In the genomic region with DNA sequence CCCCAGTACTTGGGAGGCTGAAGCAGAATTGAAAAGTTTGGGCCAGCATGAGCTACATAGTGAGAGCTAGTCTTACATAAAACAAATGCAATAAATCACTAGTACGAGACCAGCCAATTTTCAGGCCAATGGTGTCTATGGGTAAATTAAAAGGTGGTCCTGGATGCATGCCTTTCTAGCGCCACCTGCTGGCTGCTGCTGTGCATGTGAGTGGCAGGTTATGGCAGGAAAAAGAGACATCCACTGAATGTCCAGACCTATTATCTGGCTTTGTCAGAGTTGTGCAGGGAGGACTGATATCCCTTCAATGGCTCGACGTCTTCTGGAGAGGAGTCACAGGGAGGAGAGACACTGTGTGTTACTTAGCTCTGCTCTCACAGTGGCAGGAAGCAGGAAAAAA, we compare ENCODE assay signal across 8 mouse cellular contexts. TPM values are rescaled to one million over a fixed set of nuclear protein-coding genes. Genes with fewer than 3 reads are reported as not detected.
A peak's percentile ranks its signal among the peaks of the same experiment; 100 is the strongest.
DNase-seq lines count a peak whose midpoint lies in the region; ATAC-seq and TF ChIP-seq lines count a peak whose summit lies in the region.

No protein-coding gene starts in this region.

- under 1% methylated on average over 4 of the region's 4 CpGs for WGBS in bone marrow, adult 2 months
- WGBS in heart, embryonic 12.5 days = 5% methylated on average over 4 of the region's 4 CpGs
- WGBS in liver, embryonic 13.5 days (ENCODE audit: insufficient replicate concordance) = under 1% methylated on average over 4 of the region's 4 CpGs
- 2% methylated on average over 4 of the region's 4 CpGs for WGBS in stomach, embryonic 14.5 days

- no peak overlapping the region for H3K4me3 ChIP-seq in bone marrow, adult 2 months (replicated peaks; ENCODE audit: control insufficient read depth, low read depth, low read length)
- H3K4me3 ChIP-seq in heart, embryonic 12.5 days = no peak overlapping the region
- H3K4me3 ChIP-seq in liver, embryonic 13.5 days (replicated peaks) = no peak overlapping the region
- H3K4me3 ChIP-seq in stomach, embryonic 14.5 days (ENCODE audit: low read depth, low read length) = no peak overlapping the region

- TF ChIP-seq POLR2A in bone marrow, adult 2 months (IDR thresholded peaks at IDR 0.05; ENCODE audit: borderline replicate concordance, control insufficient read depth, low read depth, low read length) = no peak

- no peaks in the 10 kb centered on the region for H3K9me3 ChIP-seq in heart, embryonic 12.5 days (replicated peaks)
- H3K9me3 ChIP-seq in liver, embryonic 13.5 days (replicated peaks) = no peaks in the 10 kb centered on the region
- no peaks in the 10 kb centered on the region for H3K9me3 ChIP-seq in stomach, embryonic 14.5 days (ENCODE audit: control insufficient read depth, low read depth, low read length)

- no peak overlapping the region for H3K9ac ChIP-seq in heart, embryonic 12.5 days
- H3K9ac ChIP-seq in liver, embryonic 13.5 days = no peak overlapping the region
- no peak overlapping the region for H3K9ac ChIP-seq in stomach, embryonic 14.5 days (replicated peaks; ENCODE audit: low read depth, low read length)

- no peaks in the 10 kb centered on the region for H3K27me3 ChIP-seq in heart, embryonic 12.5 days (replicated peaks)
- no peaks in the 10 kb centered on the region for H3K27me3 ChIP-seq in liver, embryonic 13.5 days
- H3K27me3 ChIP-seq in stomach, embryonic 14.5 days (ENCODE audit: control insufficient read depth, insufficient read depth, low read length) = no peaks in the 10 kb centered on the region

- ATAC-seq in erythroblast, adult 5-6 weeks (replicated peaks; ENCODE audit: low FRiP score, poor library complexity, severe bottlenecking) = peak; percentile 84
- peak; percentile 40; the same call in 1 of the 2 replicates for ATAC-seq in heart, embryonic 12.5 days (ENCODE audit: insufficient number of reproducible peaks, low FRiP score)
- ATAC-seq in liver, embryonic 13.5 days (ENCODE audit: low read depth) = peak; percentile 74
- 0 out of 2 replicates have a peak, but pooled peaks have one; percentile 19 for ATAC-seq in stomach, embryonic 14.5 days (ENCODE audit: insufficient number of reproducible peaks, insufficient read depth, low FRiP score, low read depth)

- DNase-seq in A20 (ENCODE audit: low read depth, low spot score) = peak; percentile 82
- DNase-seq in kidney, postnatal 10 days = peak; percentile 94
- peak; percentile 70 for DNase-seq in liver, embryonic 13.5 days
- peak; percentile 91 for DNase-seq in neural tube, embryonic 10.5 days (ENCODE audit: extremely low spot score, low spot score)

- TF ChIP-seq CTCF in bone marrow, adult 2 months (IDR thresholded peaks at IDR 0.05; ENCODE audit: control insufficient read depth, insufficient read depth, low read length) = peak; percentile 98

- H3K36me3 ChIP-seq in heart, embryonic 12.5 days = peaks cover 25% of the 10 kb centered on the region
- peaks cover 30% of the 10 kb centered on the region for H3K36me3 ChIP-seq in liver, embryonic 13.5 days
- H3K36me3 ChIP-seq in stomach, embryonic 14.5 days (ENCODE audit: control insufficient read depth, insufficient read depth, low read length) = peaks cover 21% of the 10 kb centered on the region

- no peak overlapping the region for H3K4me2 ChIP-seq in heart, embryonic 12.5 days
- no peak overlapping the region for H3K4me2 ChIP-seq in liver, embryonic 13.5 days
- no peak overlapping the region for H3K4me2 ChIP-seq in stomach, embryonic 14.5 days (replicated peaks; ENCODE audit: low read depth, low read length)

- H3K4me1 ChIP-seq in bone marrow, adult 2 months (ENCODE audit: control insufficient read depth, insufficient read depth, low read length) = peaks cover 1% of the 10 kb centered on the region; the same call in 1 of the 2 replicates
- peaks cover 24% of the 10 kb centered on the region for H3K4me1 ChIP-seq in heart, embryonic 12.5 days (replicated peaks)
- peaks cover 32% of the 10 kb centered on the region for H3K4me1 ChIP-seq in liver, embryonic 13.5 days (replicated peaks)
- H3K4me1 ChIP-seq in stomach, embryonic 14.5 days (ENCODE audit: control insufficient read depth, insufficient read depth, low read length) = no peaks in the 10 kb centered on the region

- no peak overlapping the region for H3K27ac ChIP-seq in bone marrow, adult 2 months (ENCODE audit: control insufficient read depth, insufficient read depth, low read depth, low read length, poor library complexity)
- no peak overlapping the region for H3K27ac ChIP-seq in heart, embryonic 12.5 days (ENCODE audit: poor library complexity, severe bottlenecking)
- H3K27ac ChIP-seq in liver, embryonic 13.5 days = no peak overlapping the region
- no peak overlapping the region for H3K27ac ChIP-seq in stomach, embryonic 14.5 days (ENCODE audit: low read length)

RNA-seq across cellular contexts. Expression of gene Cct5, which starts 15.1 kb away (rescaled TPM):
- polyA plus RNA-seq in bone marrow, adult 2 months (2011; ENCODE audit: insufficient read depth, insufficient read length, low replicate concordance, missing spikeins) = 104 and 152 TPM in 2 replicates
- total RNA-seq in erythroblast, adult 5-6 weeks (2015; ENCODE audit: low replicate concordance) = 78.2 and 109 TPM in 2 replicates
- 91.2 and 109 TPM in 2 replicates for total RNA-seq in erythroblast, adult 5-6 weeks (2017; ENCODE audit: low replicate concordance)
- polyA plus RNA-seq in heart, embryonic 12.5 days (2016; fragmentation: Nextera tagmentation; extraction: Ambion mirVana) = 397 and 401 TPM in 2 replicates
- polyA plus RNA-seq in liver, embryonic 13.5 days (2015; fragmentation: Nextera tagmentation; extraction: Ambion mirVana) = 409 and 450 TPM in 2 replicates
- 533 and 552 TPM in 2 replicates for polyA plus RNA-seq in stomach, embryonic 14.5 days (2014; fragmentation: Nextera tagmentation; extraction: Ambion mirVana)

RNA-seq across cellular contexts. Expression of gene Fam173b, which starts 15.1 kb away (rescaled TPM):
- 15.2 and 17.7 TPM in 2 replicates for polyA plus RNA-seq in bone marrow, adult 2 months (2011; ENCODE audit: insufficient read depth, insufficient read length, low replicate concordance, missing spikeins)
- 5.4 and 6.5 TPM in 2 replicates for total RNA-seq in erythroblast, adult 5-6 weeks (2015; ENCODE audit: low replicate concordance)
- 2.1 and 2.4 TPM in 2 replicates for total RNA-seq in erythroblast, adult 5-6 weeks (2017; ENCODE audit: low replicate concordance)
- 12.7 TPM in 2 replicates for polyA plus RNA-seq in heart, embryonic 12.5 days (2016; fragmentation: Nextera tagmentation; extraction: Ambion mirVana)
- polyA plus RNA-seq in liver, embryonic 13.5 days (2015; fragmentation: Nextera tagmentation; extraction: Ambion mirVana) = 9.3 and 10.3 TPM in 2 replicates
- polyA plus RNA-seq in stomach, embryonic 14.5 days (2014; fragmentation: Nextera tagmentation; extraction: Ambion mirVana) = 12.1 and 14.8 TPM in 2 replicates

RNA-seq across cellular contexts. Expression of gene Cmbl, which starts 21.3 kb away (rescaled TPM):
- polyA plus RNA-seq in bone marrow, adult 2 months (2011; ENCODE audit: insufficient read depth, insufficient read length, low replicate concordance, missing spikeins) = 10.0 and 10.2 TPM in 2 replicates
- 2.3 TPM in 1 of 2 replicates, not detected in the other for total RNA-seq in erythroblast, adult 5-6 weeks (2015; ENCODE audit: low replicate concordance)
- total RNA-seq in erythroblast, adult 5-6 weeks (2017; ENCODE audit: low replicate concordance) = 3.5 and 6.5 TPM in 2 replicates
- 6.6 and 8.0 TPM in 2 replicates for polyA plus RNA-seq in heart, embryonic 12.5 days (2016; fragmentation: Nextera tagmentation; extraction: Ambion mirVana)
- polyA plus RNA-seq in liver, embryonic 13.5 days (2015; fragmentation: Nextera tagmentation; extraction: Ambion mirVana) = 5.0 and 5.3 TPM in 2 replicates
- polyA plus RNA-seq in stomach, embryonic 14.5 days (2014; fragmentation: Nextera tagmentation; extraction: Ambion mirVana) = 7.2 and 8.6 TPM in 2 replicates

RNA-seq across cellular contexts. Expression of gene March6, which starts 55.7 kb away (rescaled TPM):
- polyA plus RNA-seq in bone marrow, adult 2 months (2011; ENCODE audit: insufficient read depth, insufficient read length, low replicate concordance, missing spikeins) = 14.9 and 20.9 TPM in 2 replicates
- total RNA-seq in erythroblast, adult 5-6 weeks (2015; ENCODE audit: low replicate concordance) = 32.1 and 35.5 TPM in 2 replicates
- 54.5 and 59.6 TPM in 2 replicates for total RNA-seq in erythroblast, adult 5-6 weeks (2017; ENCODE audit: low replicate concordance)
- polyA plus RNA-seq in heart, embryonic 12.5 days (2016; fragmentation: Nextera tagmentation; extraction: Ambion mirVana) = 41.3 and 41.9 TPM in 2 replicates
- polyA plus RNA-seq in liver, embryonic 13.5 days (2015; fragmentation: Nextera tagmentation; extraction: Ambion mirVana) = 12.7 and 16.2 TPM in 2 replicates
- polyA plus RNA-seq in stomach, embryonic 14.5 days (2014; fragmentation: Nextera tagmentation; extraction: Ambion mirVana) = 37.2 and 38.6 TPM in 2 replicates

Comparison
In these comparisons a context has a peak if more than half of its experiments do, and no peak if none do; other contexts are left out.
1. ATAC-seq: peak in every context shown above with its lines; median percentile 84 in erythroblast, adult 5-6 weeks; 74 in liver, embryonic 13.5 days; 40 in heart, embryonic 12.5 days; 19 in stomach, embryonic 14.5 days.